Mouse (Mus musculus) lung, postnatal 14 days (tissue): ENCODE measurements at regions not wholly inside any gene's neighbourhood (a gene's known extent, or its start where the extent isn't known, plus 50 kb on each side); places are given as distances from the start of the nearest gene placed in this dataset.

ENCODE experiments used
- DNase-seq: peaks from one replicate; pipeline ENCODE4 v3.0.0; 2021

DNA sequence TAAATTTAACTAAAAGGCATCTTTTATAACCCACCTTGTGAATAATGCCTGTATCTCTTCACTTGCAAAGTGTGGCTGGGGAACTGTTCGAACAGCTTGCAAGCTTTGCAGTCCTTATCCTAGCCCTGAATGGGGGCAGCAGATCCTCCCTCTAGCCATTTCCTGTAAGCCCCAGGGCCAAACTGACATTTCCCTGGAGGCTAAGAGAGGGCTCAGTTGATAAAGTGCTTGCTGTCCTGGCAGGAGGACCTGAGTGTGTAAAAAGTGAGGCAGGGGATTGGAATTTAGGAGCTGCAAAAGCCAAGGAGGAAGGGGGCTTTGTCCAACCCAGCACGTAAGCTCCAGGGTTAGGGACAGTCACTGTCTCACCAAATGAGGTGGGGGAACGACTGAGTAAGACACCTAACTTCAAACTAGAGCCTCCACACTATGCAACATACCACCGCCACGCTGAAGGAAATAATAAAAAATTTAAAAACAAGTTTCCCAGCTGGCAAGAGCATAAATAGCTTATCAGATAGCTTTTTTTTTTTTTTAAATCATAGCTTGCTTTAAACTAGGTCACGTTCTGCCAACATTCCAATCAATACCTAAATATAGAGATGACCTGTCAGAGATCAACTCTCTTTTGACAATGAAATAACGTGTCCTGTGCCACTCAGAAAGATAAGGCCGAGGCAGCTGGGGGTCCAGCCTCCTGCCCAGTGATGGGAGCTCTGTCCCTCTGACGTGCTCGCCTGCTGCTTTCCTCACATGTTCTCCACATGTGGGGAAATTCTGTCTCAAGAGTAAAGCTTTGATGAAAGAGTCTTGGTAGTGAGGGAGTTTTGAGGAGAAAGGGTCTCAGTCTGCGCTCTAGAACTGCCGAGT, 146.0 kb downstream of the Zfp36l1 start:
- DNase-seq: no peak

DNA sequence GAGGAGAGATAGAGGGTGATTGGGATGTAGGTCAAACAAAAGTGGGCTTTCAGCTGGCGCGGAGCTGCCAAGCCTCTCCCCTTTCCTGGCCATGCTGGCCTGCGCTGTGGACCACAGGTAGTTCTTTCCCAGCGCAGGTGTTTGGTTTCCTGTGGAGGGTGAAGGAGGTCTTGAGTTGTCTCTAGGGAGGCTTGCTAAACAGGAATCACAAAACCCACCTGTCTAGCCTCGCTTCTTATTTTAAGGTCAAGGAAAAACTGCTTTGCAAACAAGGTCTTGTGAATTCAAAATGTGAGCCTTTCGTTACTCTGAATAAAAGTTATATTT, 146.6 kb downstream of the Zfp36l1 start:
- DNase-seq: no peak

DNA sequence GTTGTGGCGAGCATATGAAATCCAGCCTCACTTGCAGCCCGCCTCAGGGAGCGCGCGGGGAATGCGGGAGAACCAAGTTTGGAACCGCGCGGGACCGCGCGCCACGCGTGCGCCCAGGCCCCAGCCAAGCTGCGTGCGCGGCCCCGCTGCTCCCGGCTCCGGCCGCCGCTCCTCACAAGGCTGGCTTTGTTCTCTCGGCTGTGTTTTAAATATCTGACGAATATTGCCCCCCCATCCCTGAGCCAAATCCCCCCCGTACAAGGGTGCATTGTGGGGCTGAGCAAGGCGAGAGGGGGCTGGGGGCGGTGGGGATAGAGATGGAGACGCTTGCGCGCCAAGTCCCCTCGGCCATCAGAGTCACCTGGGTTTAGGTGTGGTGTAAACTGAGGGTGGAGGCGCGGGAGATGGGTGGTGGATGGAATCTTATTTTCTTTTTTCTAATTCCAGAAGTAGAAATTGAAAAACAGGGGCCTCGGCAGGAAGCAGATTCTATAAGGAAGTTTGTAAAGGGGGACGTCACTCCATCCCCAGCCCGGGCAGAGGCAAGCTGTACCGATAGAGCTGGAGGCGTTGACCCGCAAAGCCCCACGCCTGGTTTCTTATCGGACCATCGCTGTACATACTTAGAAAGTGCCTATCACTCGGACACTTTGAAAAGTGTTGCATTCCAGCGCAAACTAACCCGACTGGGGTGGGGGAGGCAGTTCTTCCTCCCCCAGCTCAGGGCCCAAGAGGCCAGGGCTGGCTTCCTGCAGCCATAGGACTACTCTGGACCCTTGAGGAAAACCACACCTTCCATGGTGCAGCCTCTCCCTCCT, 147.1 kb downstream of the Zfp36l1 start:
- DNase-seq: no peak

DNA sequence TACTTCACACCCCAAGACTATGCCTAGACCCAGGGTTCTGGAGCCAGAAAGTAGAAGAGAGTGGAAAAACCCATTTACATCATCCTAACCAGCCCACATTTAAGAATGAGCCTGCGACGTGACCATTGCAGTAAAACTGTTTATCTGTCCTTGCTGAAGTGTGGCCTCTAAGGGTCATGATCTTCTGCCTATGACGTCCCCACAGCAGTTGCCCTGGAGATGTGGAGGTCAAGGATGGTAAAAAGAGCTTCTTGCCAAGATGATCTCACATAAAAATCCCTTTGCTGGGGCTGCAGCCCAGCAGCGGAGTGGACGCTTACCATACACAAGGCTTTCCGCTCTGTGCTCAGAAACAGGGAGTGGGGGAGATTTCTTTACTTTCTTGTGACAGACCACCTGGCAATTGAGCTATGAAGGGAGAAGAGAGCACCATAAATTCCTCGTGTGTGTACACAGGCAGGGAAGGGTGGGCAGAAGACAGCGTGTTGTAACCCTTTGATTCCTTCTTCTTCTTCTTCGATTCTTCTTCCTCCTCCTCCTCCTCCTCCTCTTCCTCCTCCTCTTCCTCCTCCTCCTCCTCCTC, 149.3 kb downstream of the Zfp36l1 start:
- DNase-seq: no peak

- no peak for DNase-seq
These were observed 150.1 kb downstream of the Zfp36l1 start for GRCm38 (mm10) chr12:79962649-79963236.

DNA sequence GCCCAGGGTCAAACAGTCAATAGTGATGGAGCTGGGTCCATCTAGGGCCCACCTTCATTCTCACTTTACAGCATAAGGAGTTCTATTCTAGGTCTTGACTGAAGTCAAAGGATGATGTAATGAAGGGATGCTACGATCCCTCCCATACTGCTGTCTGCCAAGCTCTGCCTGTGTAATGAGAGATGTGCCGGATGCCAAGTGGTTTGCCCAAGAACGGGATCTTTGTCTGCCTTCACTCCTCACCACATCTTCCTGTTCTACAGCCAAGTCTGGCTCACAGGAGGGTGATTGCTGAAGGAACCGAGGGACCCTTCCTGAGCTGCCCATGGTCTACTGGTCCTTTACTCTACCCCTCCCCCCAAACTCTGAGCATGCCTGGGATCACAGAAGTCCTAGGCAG, 150.9 kb downstream of the Zfp36l1 start:
- DNase-seq: no peak

DNA sequence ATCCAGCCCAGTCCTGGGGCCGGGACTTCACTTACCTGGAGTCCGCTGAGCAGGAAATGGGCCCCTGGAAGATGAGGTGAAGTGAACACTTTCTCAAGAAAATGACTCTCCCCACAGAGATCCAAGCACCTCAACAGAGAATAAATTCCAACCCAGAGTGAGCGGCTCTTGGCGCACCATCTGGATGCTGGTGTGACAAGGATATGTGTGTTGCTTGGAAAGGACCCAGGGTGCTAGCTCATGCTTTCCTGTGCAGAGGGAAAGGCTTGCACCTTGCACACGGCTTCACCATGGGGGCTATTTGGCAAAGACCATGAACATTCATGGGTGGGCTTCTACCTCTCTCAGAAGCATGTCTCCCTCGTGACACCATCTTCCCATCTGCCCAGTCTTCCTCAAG, 151.7 kb downstream of the Zfp36l1 start:
- DNase-seq: no peak

- DNase-seq: no peak
These were observed 152.4 kb downstream of the Zfp36l1 start for GRCm38 (mm10) chr12:79960446-79960845.

GRCm38 (mm10) chr12:79959540-79960305, 153.1 kb downstream of the Zfp36l1 start:
- DNase-seq: no peak

DNA sequence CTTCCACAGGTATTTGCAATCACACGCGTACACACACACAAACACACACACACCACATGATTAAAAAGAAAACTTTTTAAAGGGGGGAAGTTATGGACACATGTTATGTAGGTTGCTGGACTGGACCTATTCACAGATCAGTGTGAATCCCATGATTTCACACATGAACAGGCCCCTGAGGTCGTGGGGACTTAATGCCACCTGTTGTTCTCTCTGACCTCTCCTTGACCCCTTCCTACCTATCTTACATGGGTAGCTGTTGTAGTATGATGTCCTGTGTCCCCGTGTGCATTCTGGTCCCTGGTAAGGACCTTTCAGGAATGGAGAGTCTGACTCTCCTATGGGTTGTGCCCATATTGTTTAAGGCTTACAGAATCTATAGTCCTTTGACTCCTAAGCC, 155.6 kb downstream of the Zfp36l1 start:
- no peak for DNase-seq

DNA sequence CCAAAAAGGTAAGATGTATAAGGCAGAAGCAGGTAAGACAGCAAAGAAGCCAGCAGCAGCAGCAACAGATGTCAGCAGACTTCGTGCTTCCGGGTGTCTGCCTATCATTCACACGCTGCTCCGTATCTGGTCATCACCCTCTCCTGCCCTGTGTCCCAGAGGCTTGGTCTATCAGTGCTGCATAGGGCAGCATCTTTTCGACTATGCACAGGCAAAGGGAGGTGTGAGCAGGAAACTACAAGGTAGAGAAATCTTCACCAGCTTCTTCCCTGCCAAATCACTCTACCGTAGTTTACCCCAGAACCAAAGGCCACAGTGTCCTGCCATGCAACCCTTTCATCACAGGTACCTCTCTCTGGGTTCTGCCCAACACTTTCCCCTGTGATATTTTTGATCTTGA, 156.5 kb downstream of the Zfp36l1 start:
- no peak for DNase-seq

- no peak for DNase-seq
These were observed 157.3 kb downstream of the Zfp36l1 start for GRCm38 (mm10) chr12:79955501-79955900.

GRCm38 (mm10) chr12:79950579-79951112, 162.2 kb downstream of the Zfp36l1 start:
- DNase-seq: no peak

DNA sequence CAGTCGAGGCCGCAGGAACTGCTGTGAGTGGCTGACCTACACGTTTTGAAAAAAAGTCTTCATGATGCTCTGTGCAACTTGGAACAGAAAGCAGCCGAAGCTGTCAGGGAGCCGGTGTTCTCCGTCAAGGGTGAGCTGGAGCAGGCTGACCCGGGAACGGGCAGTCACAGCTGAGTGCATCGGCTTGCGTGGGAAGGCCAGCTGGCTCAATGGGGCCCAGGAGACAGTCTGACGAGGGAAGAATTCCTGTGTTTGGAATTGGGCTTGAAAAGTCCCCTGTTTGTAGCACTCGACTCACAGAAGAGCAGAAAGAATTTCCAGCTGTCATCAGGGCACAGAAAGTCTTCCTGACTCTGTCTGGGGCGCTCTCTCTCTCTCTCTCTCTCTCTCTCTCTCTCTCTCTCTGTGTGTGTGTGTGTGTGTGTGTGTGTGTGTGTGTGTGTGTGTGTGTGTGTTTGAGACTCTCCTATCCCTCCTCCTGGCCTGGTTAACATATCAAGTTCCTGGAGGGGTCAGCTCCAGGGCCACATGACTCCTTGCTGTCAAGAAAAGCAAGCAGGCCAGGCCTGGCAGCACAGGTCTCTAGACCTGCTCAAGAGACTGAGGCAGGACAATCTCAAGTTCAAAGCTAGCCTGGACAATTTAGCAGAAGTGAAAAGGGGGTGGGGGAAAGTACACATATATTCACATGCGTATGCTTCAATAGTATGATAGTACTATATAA, 163.6 kb downstream of the Zfp36l1 start:
- DNase-seq: peak; percentile 67

- DNase-seq: no peak
These were observed 165.2 kb downstream of the Zfp36l1 start for GRCm38 (mm10) chr12:79947574-79947973.

GRCm38 (mm10) chr12:79946777-79947176, 166.0 kb downstream of the Zfp36l1 start:
- no peak for DNase-seq

DNA sequence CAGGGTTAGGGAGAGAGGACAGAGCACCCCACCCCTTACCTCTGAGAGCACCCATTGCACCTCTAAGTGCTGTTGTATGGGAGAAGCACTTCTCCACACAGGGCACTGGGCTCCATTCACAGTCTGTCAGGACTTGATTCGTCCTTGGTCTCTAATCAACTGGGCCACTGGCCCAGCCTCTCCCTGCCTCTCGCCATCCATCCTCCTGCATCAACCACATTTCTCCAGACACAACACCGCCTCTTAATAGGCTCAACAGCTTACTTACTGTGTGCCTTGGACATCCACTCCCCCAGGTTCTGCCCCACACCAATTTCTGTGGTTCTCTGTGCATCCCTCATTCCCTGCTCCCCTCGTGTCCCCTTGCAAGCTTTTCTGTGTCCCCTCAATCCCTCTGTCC, 166.9 kb downstream of the Zfp36l1 start:
- no peak for DNase-seq

DNA sequence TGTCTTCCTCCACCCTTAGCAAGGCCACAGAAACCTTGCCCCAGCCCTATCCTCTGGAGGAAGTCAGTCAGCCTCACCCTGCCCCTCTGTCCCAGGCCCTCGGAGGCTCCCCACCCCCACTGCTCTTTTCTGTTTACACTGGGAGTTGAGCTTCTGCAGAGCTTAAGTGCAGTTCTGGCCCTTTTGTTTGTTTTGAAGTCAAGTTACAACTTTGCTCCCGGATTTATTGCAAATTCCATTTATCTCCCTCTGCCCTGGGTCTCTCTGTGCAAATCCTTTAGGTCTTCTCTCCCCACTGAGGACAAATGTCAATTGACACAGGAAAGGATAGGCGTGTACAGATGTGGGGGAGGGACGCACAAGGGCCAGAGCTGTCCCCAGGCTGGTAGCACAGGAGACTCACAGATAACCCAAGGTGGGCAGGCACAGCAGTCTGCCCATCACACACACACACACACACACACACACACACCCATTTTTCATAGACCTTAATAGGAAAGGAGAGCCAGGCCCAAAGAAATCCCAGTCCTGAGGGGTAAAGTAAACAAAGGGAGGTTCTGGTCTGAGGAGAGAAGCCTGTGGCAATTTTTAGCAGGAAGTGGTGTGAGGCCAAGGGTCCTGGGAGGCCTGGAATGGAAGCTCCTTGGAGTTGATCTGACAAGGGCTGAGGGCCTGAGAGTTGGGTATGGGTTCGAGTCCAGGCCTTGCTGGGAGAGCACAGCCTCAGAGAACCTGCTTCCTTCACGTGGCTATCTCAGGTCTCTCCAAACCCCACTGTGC, 167.9 kb downstream of the Zfp36l1 start:
- DNase-seq: peak; percentile 86

GRCm38 (mm10) chr12:79944090-79944489, 168.7 kb downstream of the Zfp36l1 start:
- DNase-seq: no peak

DNA sequence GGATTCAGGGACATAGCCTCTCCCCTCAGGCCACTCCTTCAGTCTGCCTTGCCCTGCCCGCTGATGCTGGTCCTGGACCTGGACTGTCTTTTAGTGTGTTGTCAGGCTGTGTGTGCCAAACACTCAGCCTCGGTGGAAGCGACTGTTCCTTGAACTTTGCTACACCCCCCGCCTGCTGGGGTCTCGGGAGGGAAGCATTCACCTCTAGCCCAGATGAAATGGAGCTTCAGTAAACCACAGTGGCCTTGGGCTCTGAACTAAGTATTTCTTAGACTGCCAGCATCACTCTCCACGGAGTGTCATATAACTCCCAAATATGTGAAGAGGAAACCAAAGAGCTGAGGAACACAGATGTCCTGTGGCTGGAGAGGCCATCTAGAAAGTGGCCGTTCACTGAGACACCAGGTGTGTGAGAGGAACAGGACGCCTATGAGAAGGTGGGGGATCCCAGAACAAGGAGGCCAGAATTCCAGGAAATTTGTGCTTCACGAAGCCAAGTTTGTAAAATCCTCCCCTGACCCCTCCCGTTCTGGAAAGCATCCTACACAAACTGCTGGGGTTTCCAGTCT, 170.2 kb downstream of the Zfp36l1 start:
- no peak for DNase-seq

GRCm38 (mm10) chr12:79941828-79942227, 171.0 kb downstream of the Zfp36l1 start:
- no peak for DNase-seq
